Mouse (Mus musculus) cerebellum, postnatal 4 days (tissue): Measurements from ENCODE around the gene Mark1.

ENCODE experiments used
- DNase-seq, 2 experiments: peaks; one replicate each; pipeline ENCODE4 v3.0.0; 2022; ENCODE audit warnings: low spot score in 2 of 2, mixed read lengths in 1 of 2

Mark1 gene

DNA sequence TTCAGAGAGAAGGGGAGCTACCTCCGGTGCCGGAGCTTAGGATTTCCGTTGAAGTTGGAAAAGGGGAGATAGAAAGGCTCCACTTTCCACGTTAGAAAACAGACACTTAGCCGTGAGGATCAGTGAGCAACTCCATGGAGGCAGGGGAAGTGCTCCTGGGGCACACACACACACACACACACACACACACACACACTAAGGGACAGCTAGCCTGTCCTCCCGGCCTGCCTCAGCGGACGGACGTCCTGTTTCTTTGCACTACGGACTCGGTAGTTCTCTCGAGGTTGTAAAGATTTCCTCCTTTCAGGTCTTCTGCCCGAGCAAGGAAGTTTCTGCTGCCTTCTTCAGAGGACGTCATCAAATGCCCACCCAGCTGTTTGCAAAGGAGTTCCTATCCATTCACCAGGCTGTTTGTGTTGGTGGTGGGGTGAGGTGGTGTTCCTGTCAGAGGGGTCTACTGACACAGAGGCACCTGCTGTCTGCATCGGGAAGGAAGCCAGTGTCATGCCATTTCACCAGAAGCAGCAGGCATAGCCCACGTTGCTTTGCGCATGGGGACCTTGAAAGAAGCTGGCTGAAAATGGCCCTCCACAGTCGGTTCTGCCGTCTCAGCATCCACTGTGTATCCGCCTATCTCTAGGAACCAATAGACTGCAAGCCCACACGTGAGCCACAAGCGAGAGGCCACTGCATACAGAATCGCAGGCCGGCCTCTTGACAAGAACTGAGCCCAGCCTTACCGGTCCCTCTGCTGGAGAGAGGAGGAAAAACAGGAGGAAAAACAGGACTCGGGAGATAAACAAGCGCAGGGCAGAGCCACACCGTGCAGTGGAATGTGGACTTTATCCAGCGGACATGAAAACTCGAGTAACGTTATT, 147.4 kb downstream of the Mark1 start:
- peak; percentile 51 to 77 for DNase-seq

GRCm38 (mm10) chr1:184851166-184851565, 148.2 kb downstream of the Mark1 start:
- no peak for DNase-seq

- DNase-seq = no peak
Measured at GRCm38 (mm10) chr1:184846973-184847372, 152.4 kb downstream of the Mark1 start.
